Mouse (Mus musculus) limb, embryonic 14.5 days (tissue): ENCODE data around the gene Hao1. TPM values are rescaled to one million over a fixed set of nuclear protein-coding genes. Genes with fewer than 3 reads are reported as not detected.

Experiments used
- ATAC-seq: fragments of 200-750 bp; cut with Nextera tagmentation; 2 replicates; pipeline ENCODE4 v1.8.0; 2017; ENCODE audit warnings: low read depth, moderate number of reproducible peaks, moderate TSS enrichment; ENCODE audit not compliant: low FRiP score
- DNase-seq: peaks from one replicate; pipeline ENCODE4 v3.0.0-alpha.2; 2015; ENCODE audit warnings: low spot score
- H3K27ac ChIP-seq: fragments of 300-500 bp; sonication (generic); replicated peaks from 2 replicates; pipeline ENCODE4 v1.5.1; 2014; ENCODE audit warnings: low read depth, mild to moderate bottlenecking, low read length, moderate library complexity, mixed read lengths
- H3K27me3 ChIP-seq: fragments of 300-500 bp; sonication (generic); 2 replicates; pipeline ENCODE4 v1.6.1; 2014; ENCODE audit warnings: low read length, mixed read lengths; ENCODE audit not compliant: control insufficient read depth, insufficient read depth
- H3K36me3 ChIP-seq: fragments of 300-500 bp; sonication (generic); 2 replicates; pipeline ENCODE4 v1.6.1; 2014; ENCODE audit warnings: mild to moderate bottlenecking, low read length, moderate library complexity, mixed read lengths; ENCODE audit not compliant: control insufficient read depth, insufficient read depth
- H3K4me1 ChIP-seq: fragments of 300-500 bp; sonication (generic); 2 replicates; pipeline ENCODE4 v1.6.1; 2014; ENCODE audit warnings: antibody characterized with exemption, low read length, mixed read lengths; ENCODE audit not compliant: control insufficient read depth, insufficient read depth
- H3K4me2 ChIP-seq: fragments of 300-500 bp; sonication (generic); replicated peaks from 2 replicates; pipeline ENCODE4 v1.6.1; 2014; ENCODE audit warnings: low read depth, mild to moderate bottlenecking, low read length, moderate library complexity; ENCODE audit not compliant: severe bottlenecking
- H3K4me3 ChIP-seq: fragments of 300-500 bp; sonication (generic); replicated peaks from 2 replicates; pipeline ENCODE4 v1.5.1; 2014; ENCODE audit warnings: low read length
- H3K9ac ChIP-seq: fragments of 300-500 bp; sonication (generic); 2 replicates; pipeline ENCODE4 v1.6.1; 2014; ENCODE audit warnings: mild to moderate bottlenecking, low read depth, low read length, moderate library complexity; ENCODE audit not compliant: severe bottlenecking
- H3K9me3 ChIP-seq: fragments of 300-500 bp; sonication (generic); 2 replicates; pipeline ENCODE4 v1.6.1; 2016; ENCODE audit warnings: low read length; ENCODE audit not compliant: control insufficient read depth
- POLR2A ChIP-seq: fragments of 200-500 bp; IDR thresholded peaks from 2 replicates; pipeline ENCODE4 v1.8.0; 2012; ENCODE audit warnings: inconsistent platforms, mild to moderate bottlenecking, moderate library complexity, borderline replicate concordance; ENCODE audit not compliant: insufficient read depth, insufficient read length; ENCODE audit errors: extremely low read depth
- WGBS: fragments of 180-500 bp; shearing (Covaris S2); extraction: QIAGEN DNeasy Blood & Tissue Kit; methylation state at CpG from one replicate; pipeline ENCODE4 v1.1.7; 2014; 5-methylcytosine and 5-hydroxymethylcytosine counted together
- polyA plus RNA-seq, 2 experiments: library from polyadenylated mRNA; depleted of rRNA in 1 of 2; stranded (reverse) in 1 of 2; unstranded in 1 of 2; fragments of >200 nt; fragmentation: Nextera tagmentation in 1 of 2; extraction: Ambion mirVana in 1 of 2; gene quantifications; 2 replicates each; pipeline versions ENCODE4 v1.2.1 to v1.2.3; 2012 to 2014

The Hao1 gene
- polyA plus RNA-seq, 2 experiments, result 0.03 to 0.08 TPM

DNA sequence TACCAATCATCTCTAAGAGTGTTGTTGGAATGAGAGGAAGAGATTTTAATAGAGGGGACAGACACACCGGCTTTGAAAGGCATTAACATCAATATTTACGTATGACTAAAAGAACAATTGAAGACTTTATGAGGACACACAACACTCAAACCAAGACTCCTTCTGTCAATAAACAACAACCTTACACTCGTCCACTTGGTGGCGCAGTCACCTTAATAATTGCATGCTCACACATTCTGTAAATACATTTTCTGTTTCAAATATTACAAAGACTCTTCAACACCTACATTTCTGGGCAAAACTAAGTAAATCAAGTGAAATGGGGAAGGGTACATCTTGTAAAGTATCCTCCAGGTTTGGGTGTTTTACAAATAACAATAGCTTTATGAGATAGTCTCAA, 4.4 kb downstream of the Hao1 start:
- H3K36me3 ChIP-seq, result no peaks in the 10 kb centered on the region
- H3K27ac ChIP-seq, result no peak overlapping the region
- 24% methylated on average over 4 of the region's 4 CpGs for WGBS
- TF ChIP-seq POLR2A, result no peak
- H3K27me3 ChIP-seq, result no peaks in the 10 kb centered on the region
- no peaks in the 10 kb centered on the region for H3K4me1 ChIP-seq
- H3K4me2 ChIP-seq, result no peak overlapping the region
- no peak overlapping the region for H3K4me3 ChIP-seq
- DNase-seq (peak; percentile 45), ATAC-seq (no peak)
- no peak overlapping the region for H3K9ac ChIP-seq
- H3K9me3 ChIP-seq, result no peaks in the 10 kb centered on the region

DNA sequence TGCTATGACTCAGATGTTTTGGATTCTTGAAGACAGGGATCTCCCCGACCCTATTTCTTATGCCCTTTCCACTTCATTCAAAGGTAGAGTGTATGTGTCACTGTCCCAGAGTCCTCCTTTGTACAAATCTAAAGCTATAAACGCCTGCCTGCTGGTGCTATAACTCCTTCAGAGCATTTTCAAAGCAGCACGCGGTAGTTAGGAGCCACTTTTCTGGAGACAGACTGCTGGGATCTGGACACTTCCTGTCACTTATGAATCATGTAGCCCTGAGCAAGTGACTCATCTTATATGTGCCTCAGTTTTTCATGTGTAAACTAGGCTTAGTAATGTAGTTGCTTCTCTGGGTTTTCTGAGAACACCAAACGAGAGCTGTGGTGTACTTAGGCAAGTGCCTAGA, 9.1 kb downstream of the Hao1 start:
- DNase-seq, result no peak
- Histone ChIP-seq H3K4me1 (no peaks in the 10 kb centered on the region), H3K9ac (no peak overlapping the region), H3K4me3 (no peak overlapping the region), H3K36me3 (no peaks in the 10 kb centered on the region), H3K4me2 (no peak overlapping the region), H3K27ac (no peak overlapping the region), H3K27me3 (no peaks in the 10 kb centered on the region), H3K9me3 (no peaks in the 10 kb centered on the region)
- ATAC-seq, result no peak
- no peak for TF ChIP-seq POLR2A
- 45% methylated on average over 5 of the region's 5 CpGs for WGBS

DNA sequence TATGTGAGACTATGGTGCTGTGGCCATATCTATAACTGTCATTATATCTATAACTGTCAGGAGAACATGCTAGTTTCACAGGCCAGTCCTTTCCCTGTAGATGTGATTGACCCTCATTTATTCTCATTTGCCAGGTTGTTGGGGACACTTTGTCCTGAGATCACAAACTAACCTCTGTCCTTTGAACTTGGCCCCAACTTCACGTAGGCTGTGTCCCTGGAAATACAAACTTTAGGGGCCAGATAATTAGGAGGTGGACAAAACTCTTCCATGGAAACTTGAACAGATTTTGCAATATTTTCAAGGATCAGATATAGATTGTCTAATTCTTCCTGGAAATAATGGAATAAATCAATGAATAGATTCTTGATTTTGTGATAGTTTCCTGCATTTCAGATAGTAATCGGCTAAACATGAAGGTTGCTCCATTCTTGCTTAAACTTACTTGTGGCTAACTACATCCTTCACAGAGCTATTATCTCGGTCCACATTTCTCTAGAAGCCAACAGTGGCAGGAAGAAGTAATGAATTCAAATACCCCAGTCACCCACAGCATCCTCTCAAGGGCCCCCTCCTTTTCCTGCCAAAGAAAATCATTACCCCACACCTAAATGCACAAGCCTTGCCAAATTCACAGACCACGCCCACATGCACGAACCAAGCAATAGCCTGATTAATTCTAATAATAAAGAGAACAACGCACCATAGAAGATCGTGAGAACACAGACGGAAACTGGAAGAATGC, 9.7 kb downstream of the Hao1 start:
- H3K4me2 ChIP-seq, result no peak overlapping the region
- no peaks in the 10 kb centered on the region for H3K27me3 ChIP-seq
- H3K36me3 ChIP-seq, result no peaks in the 10 kb centered on the region
- no peak for TF ChIP-seq POLR2A
- H3K4me3 ChIP-seq, result no peak overlapping the region
- no peaks in the 10 kb centered on the region for H3K9me3 ChIP-seq
- no peak for DNase-seq
- no peak overlapping the region for H3K27ac ChIP-seq
- no peak for ATAC-seq
- no peaks in the 10 kb centered on the region for H3K4me1 ChIP-seq
- WGBS, result 64% methylated on average over 8 of the region's 8 CpGs
- H3K9ac ChIP-seq, result no peak overlapping the region

DNA sequence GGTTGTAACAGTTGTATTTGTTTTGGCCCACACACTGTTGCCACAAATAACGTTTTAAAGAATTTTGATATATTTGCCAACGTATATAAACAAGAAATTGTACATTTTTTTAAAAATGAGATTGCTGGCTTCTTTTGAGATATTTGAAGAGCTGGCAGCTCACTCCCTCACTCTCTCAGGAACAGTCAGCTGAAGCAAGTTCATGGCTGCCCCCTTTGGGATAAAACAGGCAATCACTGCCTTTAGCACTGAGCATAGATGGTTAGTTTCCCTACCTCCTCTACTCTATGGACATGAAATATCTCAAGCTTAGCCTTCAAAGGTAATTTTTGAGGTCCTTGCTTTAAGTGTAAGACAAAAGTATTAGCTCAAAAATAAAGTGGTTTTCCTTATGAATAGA, 10.7 kb downstream of the Hao1 start:
- TF ChIP-seq POLR2A, result no peak
- no peak for DNase-seq
- no peaks in the 10 kb centered on the region for H3K36me3 ChIP-seq

DNA sequence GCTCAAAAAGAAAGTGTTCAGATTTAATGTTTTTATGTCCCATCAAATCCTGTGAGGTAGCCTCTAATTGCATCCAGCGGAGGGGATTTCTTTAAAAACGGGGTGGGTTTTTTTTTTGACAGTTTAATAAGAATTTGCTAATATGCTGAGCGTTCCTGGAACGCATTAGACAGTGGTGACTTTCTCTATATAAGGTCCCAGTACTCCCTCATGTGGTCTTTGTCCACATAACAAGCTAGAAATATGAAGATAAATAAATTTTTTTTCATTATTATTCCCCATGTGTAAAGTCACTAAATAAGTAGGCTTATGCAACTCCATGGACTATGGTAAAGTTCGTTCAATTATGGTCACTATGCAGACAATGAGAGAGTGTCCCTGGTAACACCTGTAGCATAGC, 13.1 kb downstream of the Hao1 start:
- Histone ChIP-seq H3K4me3 (no peak overlapping the region), H3K27me3 (no peaks in the 10 kb centered on the region), H3K27ac (no peak overlapping the region), H3K9me3 (no peaks in the 10 kb centered on the region), H3K36me3 (no peaks in the 10 kb centered on the region), H3K4me2 (peak overlapping the region; percentile 16), H3K9ac (no peak overlapping the region), H3K4me1 (no peaks in the 10 kb centered on the region)
- TF ChIP-seq POLR2A, result no peak
- ATAC-seq (no peak), DNase-seq (peak; percentile 50)
- 31% methylated on average over 5 of the region's 5 CpGs for WGBS

More for the DNA sequence above, 10.7 kb downstream of the Hao1 start:
- Histone ChIP-seq H3K9ac (no peak overlapping the region), H3K4me3 (no peak overlapping the region), H3K27me3 (no peaks in the 10 kb centered on the region), H3K27ac (no peak overlapping the region), H3K9me3 (no peaks in the 10 kb centered on the region), H3K4me1 (no peaks in the 10 kb centered on the region), H3K4me2 (no peak overlapping the region)
- no peak for ATAC-seq
- 55% methylated on average over 2 of the region's 2 CpGs for WGBS
